Mouse (Mus musculus): Measurements from ENCODE around the gene Tmed2.

- no peak for TF ChIP-seq CTCF (IDR thresholded peaks at IDR 0.05; ENCODE audit: extremely low read depth, insufficient read depth, insufficient read length, insufficient replicate concordance)
- TF ChIP-seq POLR2A (IDR thresholded peaks at IDR 0.05; ENCODE audit: low read depth, low read length) = no peak
Observed at GRCm38 (mm10) chr5:124530655-124531582, 9.6 kb upstream of the Tmed2 start, which contains the start of gene Rilpl1.
